Mouse (Mus musculus): Measurements from ENCODE around the gene Dcxr.

The Dcxr gene

GRCm38 (mm10) chr11:120729432-120730050 lies 2.5 kb upstream of the Dcxr start:
- 7% methylated on average over 18 of the region's 21 CpGs for WGBS

GRCm38 (mm10) chr11:120728530-120729240 lies 1.6 kb upstream of the Dcxr start:
- WGBS, result 79% methylated on average over 11 of the region's 11 CpGs

- 61% methylated on average over 12 of the region's 12 CpGs for WGBS
Measured at GRCm38 (mm10) chr11:120727564-120727963, 483 bp upstream of the Dcxr start.

- 32% methylated on average over 36 of the region's 36 CpGs for WGBS
Measured at GRCm38 (mm10) chr11:120726243-120727168, 575 bp downstream of the Dcxr start.

GRCm38 (mm10) chr11:120723509-120723908 lies 3.6 kb downstream of the Dcxr start:
- WGBS, result 80% methylated on average over 7 of the region's 7 CpGs

GRCm38 (mm10) chr11:120722761-120723382 lies 4.2 kb downstream of the Dcxr start:
- WGBS, result 88% methylated on average over 11 of the region's 11 CpGs

GRCm38 (mm10) chr11:120722067-120722630 lies 4.9 kb downstream of the Dcxr start:
- 18% methylated on average over 21 of the region's 21 CpGs for WGBS

- WGBS, result 1% methylated on average over 90 of the region's 90 CpGs
Measured at GRCm38 (mm10) chr11:120721124-120722066, 5.7 kb downstream of the Dcxr start, which contains the start of gene Rac3. Gene Rac3 (plus strand): TSS chr11:120721470.

- WGBS, result 7% methylated on average over 17 of the region's 17 CpGs
Measured at GRCm38 (mm10) chr11:120720450-120720849, 6.6 kb downstream of the Dcxr start.

GRCm38 (mm10) chr11:120719841-120720376 lies 7.2 kb downstream of the Dcxr start:
- 79% methylated on average over 13 of the region's 13 CpGs for WGBS

- 86% methylated on average over 9 of the region's 9 CpGs for WGBS
Measured at GRCm38 (mm10) chr11:120719242-120719641, 7.8 kb downstream of the Dcxr start.

GRCm38 (mm10) chr11:120715131-120715530 lies 11.9 kb downstream of the Dcxr start:
- WGBS, result 82% methylated on average over 9 of the region's 9 CpGs

GRCm38 (mm10) chr11:120714546-120714945 lies 12.5 kb downstream of the Dcxr start:
- WGBS, result 43% methylated on average over 10 of the region's 10 CpGs

GRCm38 (mm10) chr11:120713580-120714518 lies 13.2 kb downstream of the Dcxr start, which contains the start of the genes Cenpx and Lrrc45:
Gene Cenpx (minus strand): TSS chr11:120713738.
Gene Lrrc45 (plus strand): TSS chr11:120713925.
- 1% methylated on average over 53 of the region's 53 CpGs for WGBS

GRCm38 (mm10) chr11:120712771-120713568 lies 14.1 kb downstream of the Dcxr start:
- under 1% methylated on average over 38 of the region's 38 CpGs for WGBS

- 70% methylated on average over 8 of the region's 8 CpGs for WGBS
Measured at GRCm38 (mm10) chr11:120711980-120712604, 15.0 kb downstream of the Dcxr start.

- WGBS, result 90% methylated on average over 5 of the region's 5 CpGs
Measured at GRCm38 (mm10) chr11:120710672-120711071, 16.4 kb downstream of the Dcxr start.

Data from cerebral cortex, adult 2 months (tissue).